Mouse (Mus musculus) embryonic fibroblast, embryonic 13.5 days (primary cell): ENCODE measurements around the gene Nexn.

Experiments
- CTCF ChIP-seq: IDR thresholded peaks from 2 replicates; pipeline ENCODE4 v1.5.1; 2011; ENCODE audit warnings: mild to moderate bottlenecking, control low read depth, low read length, moderate library complexity, borderline replicate concordance; ENCODE audit not compliant: insufficient read depth
- POLR2A ChIP-seq: IDR thresholded peaks from 2 replicates; pipeline ENCODE4 v1.6.1; 2011; ENCODE audit warnings: low read depth, mild to moderate bottlenecking, control low read depth, low read length, moderate library complexity

DNA sequence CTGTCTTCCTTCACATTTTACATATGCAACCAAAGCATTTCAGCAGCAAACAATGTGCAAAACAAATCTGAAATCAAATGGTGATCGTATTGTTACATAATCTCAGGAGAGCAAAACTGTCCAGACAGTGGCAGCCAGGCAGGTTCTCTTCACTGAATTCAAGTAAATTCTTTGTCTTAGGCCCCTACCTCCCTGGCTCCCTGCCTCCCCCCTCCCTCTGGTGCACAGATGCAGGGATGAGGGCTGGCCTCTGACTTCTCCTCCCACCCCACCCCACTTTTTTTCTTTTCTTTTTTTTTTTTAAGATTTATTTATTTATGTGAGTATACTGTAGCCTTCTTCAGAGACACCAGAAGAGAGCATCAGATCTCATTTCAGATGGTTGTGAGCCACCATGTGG, 5.8 kb downstream of the Nexn start:
- TF ChIP-seq POLR2A (no peak), CTCF (no peak)
